Mouse (Mus musculus): Measurements from ENCODE around the gene Ddx31. TPM values are rescaled to one million over a fixed set of nuclear protein-coding genes. Genes with fewer than 3 reads are reported as not detected.

Gene Ddx31
- polyA plus RNA-seq, 1 experiment from 2014 or later = 20.1 TPM

DNA sequence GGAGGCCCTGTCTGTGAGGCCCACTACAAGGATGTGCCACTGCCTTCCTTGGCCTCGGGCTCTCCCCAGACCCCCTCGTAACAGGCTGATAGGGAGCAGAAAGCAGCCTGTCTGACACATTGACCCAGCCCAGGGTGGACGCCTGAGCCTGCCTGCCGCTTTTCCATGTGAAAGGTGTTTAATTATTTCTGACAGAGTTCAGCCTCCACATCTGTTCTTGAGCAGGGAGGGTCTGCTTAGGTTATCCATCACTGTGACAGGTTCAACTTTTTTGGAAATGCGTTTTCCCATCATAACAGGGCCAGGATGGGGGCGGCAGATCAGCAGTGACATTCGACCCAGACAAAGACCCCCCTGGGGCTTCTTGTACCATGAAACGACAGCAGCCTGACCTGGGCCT lies 112.8 kb downstream of the Ddx31 start:
- Histone ChIP-seq H3K9ac (replicated peaks) (no peak overlapping the region), H3K9me3 (no peaks in the 10 kb centered on the region), H3K27me3 (peaks cover 18% of the 10 kb centered on the region), H3K27ac (replicated peaks) (no peak overlapping the region), H3K4me2 (replicated peaks) (no peak overlapping the region), H3K4me3 (no peak overlapping the region), H3K4me1 (peaks cover 7% of the 10 kb centered on the region; the same call in 1 of the 2 replicates), H3K36me3 (no peaks in the 10 kb centered on the region)
- ATAC-seq (ENCODE audit: low FRiP score, low read depth) = no peak
- WGBS = 52% methylated on average over 8 of the region's 8 CpGs

DNA sequence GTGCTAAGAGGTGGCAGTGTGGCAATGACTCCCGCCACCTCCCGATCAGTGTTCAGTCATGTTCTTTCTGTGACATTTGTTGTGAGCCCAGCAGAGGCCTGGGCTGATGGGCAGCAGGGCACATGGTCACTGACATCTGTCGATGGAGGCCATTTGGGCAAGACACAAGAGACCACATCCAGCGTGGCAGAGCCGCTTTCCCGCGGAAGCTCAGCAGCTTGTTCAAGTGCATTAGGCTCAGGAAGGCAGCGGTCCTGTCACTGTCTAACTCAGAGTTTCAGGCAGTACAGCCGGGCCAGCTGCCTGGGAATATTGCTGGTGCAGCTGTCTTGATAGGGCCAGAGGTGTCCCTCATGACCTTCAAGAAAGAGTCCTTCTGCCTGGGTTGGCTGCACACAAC lies 114.4 kb downstream of the Ddx31 start:
- peaks cover 10% of the 10 kb centered on the region; the same call in 1 of the 2 replicates for H3K27me3 ChIP-seq
- H3K36me3 ChIP-seq = no peaks in the 10 kb centered on the region
- no peak overlapping the region for H3K4me3 ChIP-seq
- 77% methylated on average over 9 of the region's 9 CpGs for WGBS
- H3K9me3 ChIP-seq = no peaks in the 10 kb centered on the region
- no peak overlapping the region for H3K9ac ChIP-seq (replicated peaks)
- ATAC-seq (ENCODE audit: low FRiP score, low read depth) = no peak
- no peak overlapping the region for H3K4me2 ChIP-seq (replicated peaks)
- peaks cover 7% of the 10 kb centered on the region; the same call in 1 of the 2 replicates for H3K4me1 ChIP-seq
- no peak overlapping the region for H3K27ac ChIP-seq (replicated peaks)

Other genes starting within 250 kb of the Ddx31 start
- 0.80 and 0.89 TPM in 2 replicates for gene Gfi1b, start 218.4 kb upstream of the Ddx31 start, polyA plus RNA-seq (2016; fragmentation: Nextera tagmentation; extraction: Ambion mirVana)
- gene Tsc1, start 199.2 kb upstream of the Ddx31 start, polyA plus RNA-seq (2016; fragmentation: Nextera tagmentation; extraction: Ambion mirVana) = 33.8 and 35.1 TPM in 2 replicates
- gene Spaca9, start 140.7 kb upstream of the Ddx31 start, polyA plus RNA-seq (2016; fragmentation: Nextera tagmentation; extraction: Ambion mirVana) = 0.79 and 1.0 TPM in 2 replicates
- 0.81 and 1.1 TPM in 2 replicates for gene Ak8, start 140.2 kb upstream of the Ddx31 start, polyA plus RNA-seq (2016; fragmentation: Nextera tagmentation; extraction: Ambion mirVana)
- 34.2 and 38.5 TPM in 2 replicates for gene Gtf3c4, start within 50 bp of the Ddx31 start, polyA plus RNA-seq (2016; fragmentation: Nextera tagmentation; extraction: Ambion mirVana)
- gene Barhl1, start 76.3 kb downstream of the Ddx31 start, polyA plus RNA-seq (2016; fragmentation: Nextera tagmentation; extraction: Ambion mirVana) = 32.5 and 47.4 TPM in 2 replicates
- 0.47 and 0.64 TPM in 2 replicates for gene Cfap77, start 214.7 kb downstream of the Ddx31 start, polyA plus RNA-seq (2016; fragmentation: Nextera tagmentation; extraction: Ambion mirVana)
- gene Ttf1, start 219.9 kb downstream of the Ddx31 start, polyA plus RNA-seq (2016; fragmentation: Nextera tagmentation; extraction: Ambion mirVana) = 13.8 and 15.5 TPM in 2 replicates